Mouse (Mus musculus) MEL (cell line): ENCODE measurements around the gene Nos1.

Source experiments
- EP300 ChIP-seq, 2 experiments: IDR thresholded peaks; 2 replicates each; pipeline ENCODE4 v1.6.1; 2011; ENCODE audit warnings: improper control_type of control experiment in 2 of 2, low read length in 2 of 2, low read depth in 1 of 2, mild to moderate bottlenecking in 1 of 2
- MAFK ChIP-seq: IDR thresholded peaks from 2 replicates; pipeline ENCODE4 v1.6.1; 2011; ENCODE audit warnings: low read depth, mild to moderate bottlenecking, low read length, improper control_type of control experiment, borderline replicate concordance
- POLR2AphosphoS2 ChIP-seq: IDR thresholded peaks from 2 replicates; pipeline ENCODE4 v1.6.1; 2011; ENCODE audit warnings: low read length, improper control_type of control experiment
- SMC3 ChIP-seq: IDR thresholded peaks from 2 replicates; pipeline ENCODE4 v1.6.1; 2011; ENCODE audit warnings: low read depth, low read length, improper control_type of control experiment
- TCF12 ChIP-seq: IDR thresholded peaks from 2 replicates; pipeline ENCODE4 v1.6.1; 2014; ENCODE audit warnings: low read depth, mild to moderate bottlenecking, inconsistent platforms, low read length, improper control_type of control experiment, moderate library complexity

DNA sequence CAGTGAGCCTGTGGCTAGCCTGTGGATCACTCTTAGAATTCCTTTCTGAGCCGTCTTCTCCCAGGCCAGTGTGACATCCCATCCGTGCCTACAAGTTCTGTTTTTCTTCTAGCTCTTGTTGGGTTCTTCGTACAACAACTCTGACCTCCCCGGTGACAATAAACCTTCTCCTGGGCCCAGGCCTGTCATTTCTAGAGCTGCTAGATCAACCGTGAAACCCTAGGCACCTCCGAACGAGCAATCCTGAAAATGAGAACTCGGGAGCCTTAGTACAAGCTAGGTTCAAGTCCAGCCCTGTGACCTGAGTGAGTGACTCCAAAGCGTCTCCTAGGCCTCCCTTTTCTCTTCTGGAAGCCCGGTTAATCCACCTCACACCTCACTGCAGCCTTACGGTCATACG lies 69.6 kb downstream of the Nos1 start:
- no peak for TF ChIP-seq POLR2AphosphoS2
- TF ChIP-seq TCF12, result no peak
- no peak for TF ChIP-seq MAFK
- TF ChIP-seq EP300 (IDR thresholded peaks at IDR 0.05; ENCODE audit: low read depth in 1 of 2, low read length in 2 of 2), result no peak
- no peak for TF ChIP-seq SMC3
